Mouse (Mus musculus) ES-E14 (cell line): ENCODE data around the gene Mrln. TPM values are rescaled to one million over a fixed set of nuclear protein-coding genes. Genes with fewer than 3 reads are reported as not detected.

ENCODE experiments used
- DNase-seq: peaks from one replicate; pipeline ENCODE4 v3.0.0-alpha.2; 2013; ENCODE audit warnings: low read depth, low spot score
- H3K27ac ChIP-seq: 2 replicates; pipeline ENCODE4 v1.5.1; 2012; ENCODE audit warnings: low read depth, mild to moderate bottlenecking, low read length, moderate library complexity, mixed read lengths; ENCODE audit not compliant: poor library complexity, insufficient read depth, severe bottlenecking
- H3K36me3 ChIP-seq: 2 replicates; pipeline ENCODE4 v1.6.1; 2012; ENCODE audit warnings: mild to moderate bottlenecking, low read length, moderate library complexity, mixed read lengths; ENCODE audit not compliant: control insufficient read depth, poor library complexity, insufficient read depth, severe bottlenecking
- H3K4me1 ChIP-seq, 2 experiments: fragments of 150-350 bp in 1 of 2; sonication (generic) in 1 of 2; 2 replicates each; pipeline ENCODE4 v1.6.1; 2012; ENCODE audit warnings: low read length in 2 of 2, mild to moderate bottlenecking in 1 of 2, mixed read lengths in 1 of 2; ENCODE audit not compliant: control insufficient read depth in 2 of 2, insufficient read depth in 2 of 2, poor library complexity in 1 of 2
- H3K4me3 ChIP-seq, 2 experiments: fragments of 150-350 bp in 1 of 2; sonication (generic) in 1 of 2; 2 replicates each; pipeline ENCODE4 v1.5.1; 2012; ENCODE audit warnings: low read length in 2 of 2, low read depth in 1 of 2, mild to moderate bottlenecking in 1 of 2, mixed read lengths in 1 of 2; ENCODE audit not compliant: insufficient read depth in 1 of 2, poor library complexity in 1 of 2, severe bottlenecking in 1 of 2
- H3K9ac ChIP-seq: 2 replicates; pipeline ENCODE4 v1.6.1; 2012; ENCODE audit warnings: low read depth, mild to moderate bottlenecking, low read length, mixed read lengths; ENCODE audit not compliant: poor library complexity, insufficient read depth, severe bottlenecking
- H3K9me3 ChIP-seq: fragments of 150-350 bp; sonication (generic); 2 replicates; pipeline ENCODE4 v1.6.1; 2012; ENCODE audit warnings: low read depth, mild to moderate bottlenecking, low read length; ENCODE audit not compliant: control insufficient read depth, insufficient read depth
- CHD2 ChIP-seq: IDR thresholded peaks from 2 replicates; pipeline ENCODE4 v1.6.1; 2014; ENCODE audit warnings: mild to moderate bottlenecking, low read depth, low read length, inconsistent platforms
- HCFC1 ChIP-seq: IDR thresholded peaks from 2 replicates; pipeline ENCODE4 v1.6.1; 2012; ENCODE audit warnings: low read length, inconsistent platforms, borderline replicate concordance; ENCODE audit not compliant: insufficient read depth
- MAFK ChIP-seq: IDR thresholded peaks from 2 replicates; pipeline ENCODE4 v1.6.1; 2014; ENCODE audit warnings: mild to moderate bottlenecking, low read depth, low read length, inconsistent platforms; ENCODE audit not compliant: insufficient read depth
- ZC3H11A ChIP-seq: IDR thresholded peaks from 2 replicates; pipeline ENCODE4 v1.6.1; 2012; ENCODE audit warnings: low read depth, mild to moderate bottlenecking, inconsistent platforms, low read length, borderline replicate concordance
- ZNF384 ChIP-seq: IDR thresholded peaks from 2 replicates; pipeline ENCODE4 v1.6.1; 2012; ENCODE audit warnings: low read depth, low read length, inconsistent platforms
- in situ Hi-C, 2 experiments: fragments of 600-800 bp; cut with MboI; formaldehyde crosslinking; loops; one replicate each; pipeline ENCODE4 v1.15.1; 2025; ENCODE audit warnings: low sequenced_read_pairs in 2 of 2, inconsistent platforms in 1 of 2; ENCODE audit not compliant: unreplicated experiment in 2 of 2
- total RNA-seq: library from RNA; depleted of rRNA; stranded (reverse); fragments of 300-350 nt; gene quantifications from 2 replicates; pipeline ENCODE4 v1.2.3, GENCODE M21; 2012

Mrln gene
- total RNA-seq, 1 experiment: not detected

GRCm38 (mm10) chr10:70244921-70245558 lies 40.6 kb downstream of the Mrln start, which contains the start of gene Slc16a9:
Slc16a9 (plus strand) TSS chr10:70245100.
- Histone ChIP-seq H3K36me3 (no peaks in the 10 kb centered on the region), H3K9ac (peak within 1 kb of the TSS; percentile 24; the same call in 1 of the 2 replicates), H3K9me3 (no peaks in the 10 kb centered on the region), H3K4me1 (peaks cover 0 to 12% of the 10 kb centered on the region in 2 experiments; a peak in 2 of 4 replicates), H3K4me3 (peak within 1 kb of the TSS; percentile 57 to 63), H3K27ac (no peak within 1 kb of the TSS)
- peak; percentile 81 for DNase-seq
- in situ Hi-C loops: no loop called here
- TF ChIP-seq CHD2 (no peak), HCFC1 (peak; percentile 48; the same call in 1 of the 2 replicates)

- TF ChIP-seq ZNF384 (no peak), HCFC1 (no peak), MAFK (no peak), CHD2 (no peak), ZC3H11A (no peak)
- Histone ChIP-seq H3K9me3 (no peaks in the 10 kb centered on the region), H3K9ac (no peak overlapping the region), H3K36me3 (no peaks in the 10 kb centered on the region), H3K4me3 (peak overlapping the region; percentile 57 to 63), H3K4me1 (peaks cover 0 to 12% of the 10 kb centered on the region in 2 experiments; a peak in 2 of 4 replicates), H3K27ac (no peak overlapping the region)
- DNase-seq: no peak
- in situ Hi-C loops: no loop called here
Measured at GRCm38 (mm10) chr10:70245559-70245945, 41.1 kb downstream of the Mrln start.

GRCm38 (mm10) chr10:70246076-70246475 lies 41.6 kb downstream of the Mrln start:
- in situ Hi-C loops: no loop called here
- no peak for DNase-seq
- H3K27ac ChIP-seq: no peak overlapping the region
- no peaks in the 10 kb centered on the region for H3K36me3 ChIP-seq
- H3K4me3 ChIP-seq: peak overlapping the region; percentile 57 to 63
- no peaks in the 10 kb centered on the region for H3K9me3 ChIP-seq
- peaks cover 0 to 12% of the 10 kb centered on the region in 2 experiments; a peak in 2 of 4 replicates for H3K4me1 ChIP-seq
- no peak overlapping the region for H3K9ac ChIP-seq
- TF ChIP-seq ZC3H11A (no peak), HCFC1 (no peak), MAFK (no peak), ZNF384 (no peak), CHD2 (no peak)

DNA sequence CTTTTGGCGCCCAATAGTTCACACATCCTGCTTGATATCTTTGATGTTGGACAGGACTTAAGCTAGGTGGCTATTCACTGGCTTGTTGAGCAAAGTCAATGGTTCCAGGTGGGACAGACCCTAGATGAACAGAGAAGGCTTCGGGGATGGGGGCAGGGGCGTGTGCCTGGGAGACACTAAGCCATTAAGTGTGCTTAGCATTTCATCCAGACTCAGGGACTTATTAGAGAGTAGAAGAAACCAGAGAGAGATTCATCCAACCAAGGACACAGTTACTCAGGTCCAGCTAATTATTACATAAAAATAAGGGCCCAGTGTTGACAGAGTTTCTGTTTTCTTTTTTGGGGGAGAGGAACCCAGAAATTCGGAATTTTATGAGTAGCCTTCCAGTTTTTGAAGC lies 45.9 kb downstream of the Mrln start:
- Histone ChIP-seq H3K4me1 (no peaks in the 10 kb centered on the region), H3K9me3 (no peaks in the 10 kb centered on the region), H3K27ac (no peak overlapping the region), H3K9ac (no peak overlapping the region), H3K36me3 (no peaks in the 10 kb centered on the region), H3K4me3 (no peak overlapping the region)
- no peak for DNase-seq
- in situ Hi-C loops: no loop called here
- TF ChIP-seq HCFC1 (no peak), ZNF384 (no peak), MAFK (no peak), CHD2 (no peak), ZC3H11A (no peak)

DNA sequence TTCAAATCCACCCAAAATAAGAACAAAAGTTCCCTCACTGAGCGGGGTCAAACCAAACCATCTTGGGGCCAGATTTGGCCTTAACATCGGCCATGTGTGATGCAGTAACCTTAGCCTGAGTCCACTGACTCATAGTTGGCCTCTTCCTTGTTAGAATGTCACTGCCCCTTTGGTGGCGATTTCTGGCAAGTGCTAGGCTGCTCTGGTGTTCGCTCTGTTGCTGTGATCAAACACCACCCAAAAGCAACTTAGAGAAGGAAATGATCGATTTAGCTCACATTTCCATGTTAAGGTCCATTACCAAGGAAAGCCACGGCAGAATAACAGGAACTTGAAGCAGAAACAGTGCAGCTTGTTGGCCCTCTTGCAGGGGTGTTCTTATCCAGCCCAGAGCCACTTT lies 46.3 kb downstream of the Mrln start:
- no peak for DNase-seq
- Histone ChIP-seq H3K9me3 (no peaks in the 10 kb centered on the region), H3K4me3 (no peak overlapping the region), H3K36me3 (no peaks in the 10 kb centered on the region), H3K4me1 (peaks cover 0 to 2% of the 10 kb centered on the region in 2 experiments; a peak in 2 of 4 replicates), H3K9ac (no peak overlapping the region), H3K27ac (no peak overlapping the region)
- in situ Hi-C loops: no loop called here
- TF ChIP-seq MAFK: no peak
- no peak for TF ChIP-seq ZC3H11A
- no peak for TF ChIP-seq ZNF384
- TF ChIP-seq CHD2: no peak
